Mouse (Mus musculus) megakaryocyte, adult 5-6 weeks (primary cell): ENCODE measurements around the gene Gm28308. TPM values are rescaled to one million over a fixed set of nuclear protein-coding genes. Genes with fewer than 3 reads are reported as not detected.

ENCODE experiments used
- ATAC-seq: 2 replicates; pipeline ENCODE4 v1.8.0; 2016; ENCODE audit warnings: mild to moderate bottlenecking, inconsistent platforms; ENCODE audit not compliant: poor library complexity, severe bottlenecking
- total RNA-seq, 2 experiments: library from RNA; stranded (forward) in 1 of 2; stranded (reverse) in 1 of 2; fragments of 153-499, 151-499 nt in 1 of 2; fragments of 221-1000, 200-1000 nt in 1 of 2; gene quantifications; 2 replicates each; pipeline versions ENCODE4 v1.2.3 to v1.2.4; 2015 to 2017

The Gm28308 gene
- total RNA-seq, 2 experiments from 2014 or later = not detected

DNA sequence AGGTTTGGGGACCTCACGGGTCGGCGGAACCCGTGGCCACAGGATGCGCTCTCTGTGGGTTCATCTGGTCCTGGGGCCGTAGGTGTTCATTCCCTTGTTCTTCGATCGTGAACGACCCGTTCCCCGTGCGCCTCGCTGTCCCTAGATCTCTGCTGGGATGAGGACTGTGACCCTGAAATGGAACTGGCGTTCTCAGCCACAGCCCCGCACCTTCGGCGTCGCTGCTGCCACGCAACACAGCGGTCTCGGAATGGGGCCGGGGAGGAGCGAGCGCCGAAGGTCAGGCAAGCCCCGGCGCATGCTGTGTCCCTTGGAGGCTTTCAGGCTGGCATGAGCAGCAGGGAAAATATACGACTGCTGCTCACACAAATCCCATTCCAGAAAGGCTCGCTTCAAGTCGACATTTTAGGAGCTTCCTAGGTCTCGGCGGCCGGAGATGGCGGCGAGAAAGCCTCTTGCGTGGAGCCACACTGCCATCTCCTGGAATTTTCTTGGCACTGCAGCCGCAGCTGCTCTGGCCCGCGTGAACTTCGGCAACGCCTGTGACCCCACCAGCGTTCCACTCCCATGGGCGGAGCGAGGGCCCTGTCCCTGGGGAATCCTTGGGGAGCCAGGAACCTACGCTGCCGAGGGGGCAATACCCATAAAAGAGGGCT, 8.3 kb upstream of the Gm28308 start, which contains the start of gene Hoxa7:
Hoxa7 (minus strand) TSS at position 518 of the 656 bp plus-strand sequence.
- ATAC-seq = peak; percentile 82

DNA sequence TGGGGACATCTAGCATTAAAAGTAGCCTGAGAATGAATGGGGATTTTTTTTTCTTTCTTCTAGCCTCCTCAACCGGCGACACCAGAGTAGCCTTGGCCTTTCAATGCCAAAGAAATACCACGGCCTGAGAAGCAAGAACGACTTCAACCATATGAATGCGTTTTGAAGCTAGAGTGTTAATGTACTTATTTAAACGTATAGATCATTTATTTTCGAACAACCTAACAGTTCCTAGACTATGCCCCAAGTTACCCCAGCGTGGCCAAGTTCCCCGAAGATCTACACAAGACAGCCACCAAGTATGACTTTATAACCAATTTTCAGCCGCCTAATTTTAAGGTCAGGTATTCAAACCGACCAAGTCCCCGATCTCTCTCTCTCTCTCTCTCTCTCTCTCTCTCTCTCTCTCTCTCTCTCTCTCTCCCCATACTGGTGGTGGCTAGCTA, 7.7 kb upstream of the Gm28308 start:
- no peak for ATAC-seq

DNA sequence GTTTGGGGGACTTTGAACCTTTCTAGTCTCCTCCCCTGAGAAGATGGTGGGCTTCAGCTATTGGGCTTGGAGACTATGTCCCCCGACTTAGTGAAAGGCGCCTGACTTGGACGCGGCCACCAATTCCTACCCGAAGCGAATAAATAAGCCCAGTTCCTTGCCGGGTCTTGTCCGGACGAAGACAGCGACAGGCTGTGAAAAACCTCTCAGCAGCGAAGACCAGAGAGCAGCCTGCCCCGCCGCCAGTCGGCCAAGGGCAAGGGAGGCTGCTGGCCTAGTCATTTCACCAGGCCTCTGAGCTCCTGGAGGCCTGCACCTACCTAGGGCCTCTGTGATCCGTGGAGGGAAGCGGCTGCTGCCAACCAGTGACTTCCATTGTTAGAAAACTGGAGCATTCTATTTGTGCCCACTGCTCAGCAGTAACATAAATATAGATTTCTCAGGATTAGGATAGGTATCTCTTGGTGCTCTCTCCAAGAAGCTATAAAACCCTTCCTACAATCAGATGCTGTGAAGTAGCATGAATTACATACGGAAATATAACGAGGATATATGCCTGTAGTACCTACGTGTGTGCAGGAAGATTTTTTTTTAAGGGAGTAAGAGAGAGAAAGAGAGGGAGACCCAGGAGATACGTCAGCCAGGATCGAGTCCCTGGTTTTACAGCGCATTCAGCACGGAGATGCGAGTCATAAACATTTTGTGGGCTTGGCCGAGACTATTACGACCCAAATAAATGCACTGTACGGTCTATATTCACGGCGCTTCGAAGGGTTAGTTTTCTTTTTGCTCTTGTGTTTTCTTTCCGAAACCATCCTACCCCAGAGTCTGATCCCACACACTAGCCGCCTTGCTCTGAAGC, 7.1 kb upstream of the Gm28308 start:
- no peak for ATAC-seq

DNA sequence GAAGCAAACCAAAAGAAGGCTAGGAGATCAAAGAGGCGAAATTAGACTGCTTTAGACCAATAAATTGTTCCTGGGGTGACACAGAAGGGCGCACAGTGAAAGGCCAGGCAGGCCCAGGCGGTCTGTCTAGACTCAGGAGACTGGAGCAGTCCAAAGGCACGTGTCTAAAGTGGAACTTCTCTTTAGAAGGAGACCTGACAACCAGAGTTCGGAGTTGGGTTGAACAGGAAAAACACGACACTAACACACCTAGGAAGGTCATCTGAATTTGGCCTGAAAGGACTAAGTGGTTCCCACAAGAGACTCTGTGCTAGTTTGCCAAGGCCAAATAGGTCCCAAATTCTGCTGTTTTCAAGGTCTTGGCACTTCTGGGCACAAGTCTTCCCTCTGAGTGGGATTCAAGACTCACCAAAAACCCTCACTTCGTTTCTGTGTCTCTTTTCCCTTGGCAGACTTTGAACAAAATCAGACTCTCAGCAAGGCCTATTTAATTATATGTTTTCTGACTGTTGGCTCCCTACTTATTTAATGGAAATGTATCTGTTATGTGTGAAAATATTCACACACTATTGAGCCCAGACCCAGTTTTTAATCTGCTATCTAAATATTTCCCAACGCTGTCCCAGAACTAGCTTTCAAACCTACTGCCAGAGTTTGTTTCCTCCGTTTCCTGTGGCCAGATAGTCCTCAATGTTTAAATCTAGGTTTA, 6.2 kb upstream of the Gm28308 start:
- ATAC-seq = no peak

DNA sequence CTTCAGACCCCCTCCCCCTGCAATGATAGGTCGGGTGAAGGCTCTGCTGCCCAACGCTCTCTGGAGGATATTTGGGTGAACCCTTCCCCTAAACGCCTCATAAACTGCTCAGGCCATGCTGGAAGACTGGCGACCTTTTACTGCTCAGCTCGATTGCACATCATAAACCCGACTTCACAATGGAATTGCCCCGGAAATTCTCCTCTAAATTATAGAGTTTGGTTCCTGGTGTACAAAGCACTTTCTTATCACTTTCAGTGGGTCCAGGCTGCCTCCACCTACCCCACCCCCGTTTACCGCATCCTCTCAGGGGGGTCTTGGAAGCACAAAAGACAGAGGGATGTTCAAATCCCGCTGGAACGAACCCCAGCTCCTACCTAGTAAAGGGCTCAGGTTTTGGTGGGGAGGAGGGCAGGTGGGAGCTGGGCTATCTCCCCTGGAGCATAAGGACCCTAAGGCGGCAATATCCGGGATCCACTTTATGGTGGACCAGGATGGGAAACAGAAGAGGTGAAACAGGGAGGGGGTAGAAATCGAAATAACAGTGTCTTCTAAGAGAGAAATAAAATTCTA, 5.6 kb upstream of the Gm28308 start:
- ATAC-seq = no peak

DNA sequence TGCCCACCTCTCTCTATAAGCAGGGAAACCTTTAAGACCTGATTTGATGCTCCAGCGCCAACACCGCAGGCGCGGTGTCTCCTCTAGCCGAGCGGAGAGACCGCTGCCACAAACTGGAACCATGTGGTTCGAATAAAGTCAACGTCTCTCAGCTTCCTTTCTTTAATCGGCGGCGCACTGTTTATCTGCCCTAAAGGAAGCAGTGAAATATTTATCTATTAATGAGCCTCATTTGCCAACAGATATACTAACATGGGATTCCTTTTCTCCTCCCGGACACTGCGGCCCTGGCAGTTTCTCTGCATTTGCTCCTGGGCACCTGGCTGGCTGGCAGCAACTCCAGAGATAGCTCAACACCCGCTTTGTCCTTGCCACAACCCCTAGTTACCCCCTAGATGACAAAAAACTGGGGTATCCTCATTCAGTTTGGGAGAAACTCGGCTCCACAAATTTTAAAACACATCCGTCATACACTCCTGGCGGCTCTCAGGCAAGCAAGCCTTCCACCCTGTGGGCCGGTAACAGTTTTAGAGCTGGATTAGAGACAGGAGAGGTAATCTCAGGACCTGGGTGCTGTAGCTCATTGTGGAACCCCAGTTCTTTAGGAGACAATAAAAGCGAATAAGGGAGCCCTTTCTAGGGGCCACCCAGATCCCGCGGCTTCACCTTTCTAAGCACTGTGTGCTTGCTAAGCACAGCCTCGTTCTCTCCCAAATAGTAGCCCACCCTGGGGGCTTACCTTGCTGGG, 4.9 kb upstream of the Gm28308 start:
- ATAC-seq = no peak

DNA sequence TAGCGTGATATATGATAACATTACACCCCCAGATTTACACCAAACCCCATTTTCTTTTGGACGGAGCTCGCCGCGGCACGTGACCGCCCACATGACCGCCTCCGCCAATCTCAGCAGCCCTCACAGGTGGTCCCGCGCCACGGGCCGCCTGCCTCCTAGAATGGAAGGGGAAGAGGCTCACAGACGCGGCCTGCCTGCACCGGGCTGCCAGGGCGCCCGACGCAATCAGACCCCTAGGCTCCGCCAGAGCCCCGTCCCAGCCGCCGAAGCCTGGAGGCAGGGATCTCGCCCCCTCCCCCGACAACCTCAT, 4.3 kb upstream of the Gm28308 start:
- peak; percentile 35 for ATAC-seq

DNA sequence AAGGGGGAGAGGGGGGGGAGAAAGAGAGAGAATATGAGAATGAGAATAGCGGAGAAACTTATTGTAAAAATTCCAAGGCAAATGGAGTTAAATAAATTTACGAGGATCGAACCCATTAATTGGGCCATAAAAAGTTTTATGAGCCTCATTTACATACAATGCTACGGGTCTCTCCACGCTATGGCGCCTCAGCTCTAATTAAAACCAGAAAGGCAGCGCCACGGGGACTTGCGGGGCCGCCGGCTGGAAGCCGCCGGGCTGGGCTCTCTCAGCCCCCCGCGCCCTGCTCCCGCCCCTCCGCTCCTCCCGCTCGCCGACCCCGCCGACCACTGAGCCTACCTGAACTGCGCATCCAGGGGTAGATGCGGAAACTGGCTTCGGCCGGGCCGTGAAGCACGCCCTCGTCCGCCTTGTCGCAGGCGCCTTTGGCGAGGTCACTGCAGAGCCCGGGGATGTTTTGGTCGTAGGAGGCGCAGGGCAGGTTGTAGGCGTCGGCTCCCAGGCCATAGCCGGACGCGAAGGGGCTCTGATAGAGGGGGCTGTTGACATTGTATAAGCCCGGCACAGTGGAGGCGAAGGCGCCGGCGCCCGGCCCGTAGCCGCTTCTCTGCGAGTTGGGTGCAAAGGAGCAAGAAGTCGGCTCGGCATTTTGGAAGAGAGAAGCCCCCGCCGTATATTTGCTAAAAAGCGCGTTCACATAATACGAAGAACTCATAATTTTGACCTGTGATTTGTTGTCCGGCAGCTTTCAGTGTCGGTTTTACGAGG, 3.7 kb upstream of the Gm28308 start:
- ATAC-seq = 0 out of 2 replicates have a peak, but pooled peaks have one; percentile 2

DNA sequence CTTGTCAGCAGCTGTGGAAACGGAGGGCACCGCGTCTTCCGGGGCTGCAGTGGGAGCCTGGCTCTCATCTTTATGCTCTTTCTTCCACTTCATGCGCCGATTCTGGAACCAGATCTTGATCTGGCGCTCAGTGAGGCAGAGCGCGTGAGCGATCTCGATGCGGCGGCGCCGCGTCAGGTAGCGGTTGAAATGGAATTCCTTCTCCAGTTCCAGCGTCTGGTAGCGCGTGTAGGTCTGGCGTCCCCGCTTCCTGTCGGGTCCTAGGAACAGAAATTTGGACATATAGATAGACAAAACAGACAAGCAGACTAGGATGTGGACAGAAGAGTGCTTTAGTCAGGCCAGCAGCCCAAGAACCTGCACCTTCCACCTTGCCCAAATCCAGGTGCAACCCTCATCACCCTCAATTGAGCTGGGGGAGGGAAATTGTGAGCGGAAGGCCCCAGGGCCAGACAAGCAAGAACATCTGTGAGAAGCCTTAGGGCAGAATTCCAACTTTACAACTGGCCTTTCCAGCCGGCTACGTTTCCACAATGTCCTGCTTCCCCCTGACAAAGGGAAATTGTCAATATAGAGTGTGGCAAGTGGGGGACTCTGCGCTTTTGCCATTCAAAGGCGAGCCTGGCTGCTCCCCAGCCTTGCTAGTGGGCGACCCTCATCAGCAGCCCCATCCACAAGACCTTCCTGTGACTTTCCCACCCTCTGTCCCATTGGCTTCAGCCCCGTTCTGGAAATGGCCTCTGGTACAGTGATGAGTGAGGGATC, 2.8 kb upstream of the Gm28308 start:
- no peak for ATAC-seq

DNA sequence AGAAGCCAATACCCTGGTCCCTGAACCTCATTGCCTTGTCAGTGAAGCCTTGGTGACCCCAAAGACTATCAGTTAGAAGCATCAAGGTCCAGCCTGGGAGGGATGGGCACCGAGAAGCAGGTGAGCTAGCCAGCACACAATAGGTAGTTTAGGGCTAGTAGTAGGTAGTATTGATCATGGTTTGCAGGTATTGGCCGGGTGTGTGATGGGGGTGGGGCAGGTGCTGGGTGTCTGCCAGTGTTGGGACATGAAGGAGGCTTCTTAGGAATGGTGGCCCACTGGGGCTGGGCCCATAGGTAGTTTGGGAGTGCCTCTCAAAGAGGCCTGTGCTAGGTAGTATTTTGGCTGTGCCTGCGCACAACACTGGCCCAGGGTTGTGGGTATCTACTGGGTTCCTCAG, 1.9 kb upstream of the Gm28308 start:
- ATAC-seq = no peak

DNA sequence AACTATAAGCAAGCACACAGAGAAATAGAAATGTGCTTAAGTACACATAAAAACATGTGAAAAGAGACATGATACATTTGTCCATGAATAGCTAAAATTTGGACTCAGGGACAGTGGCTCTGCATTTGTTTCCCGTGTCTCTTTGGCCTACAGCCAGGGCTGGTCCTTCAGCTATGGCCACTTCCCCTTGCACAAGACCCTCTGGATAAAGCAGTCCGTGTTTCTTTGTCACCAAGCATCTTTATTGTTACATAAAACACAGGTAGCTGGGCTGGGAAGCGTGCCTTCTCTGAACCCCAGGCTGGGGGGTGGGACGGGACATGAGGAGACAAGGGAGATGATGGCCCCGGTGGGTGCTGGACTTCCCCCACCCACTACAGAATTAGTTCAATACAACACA, 1.1 kb upstream of the Gm28308 start:
- ATAC-seq = no peak

DNA sequence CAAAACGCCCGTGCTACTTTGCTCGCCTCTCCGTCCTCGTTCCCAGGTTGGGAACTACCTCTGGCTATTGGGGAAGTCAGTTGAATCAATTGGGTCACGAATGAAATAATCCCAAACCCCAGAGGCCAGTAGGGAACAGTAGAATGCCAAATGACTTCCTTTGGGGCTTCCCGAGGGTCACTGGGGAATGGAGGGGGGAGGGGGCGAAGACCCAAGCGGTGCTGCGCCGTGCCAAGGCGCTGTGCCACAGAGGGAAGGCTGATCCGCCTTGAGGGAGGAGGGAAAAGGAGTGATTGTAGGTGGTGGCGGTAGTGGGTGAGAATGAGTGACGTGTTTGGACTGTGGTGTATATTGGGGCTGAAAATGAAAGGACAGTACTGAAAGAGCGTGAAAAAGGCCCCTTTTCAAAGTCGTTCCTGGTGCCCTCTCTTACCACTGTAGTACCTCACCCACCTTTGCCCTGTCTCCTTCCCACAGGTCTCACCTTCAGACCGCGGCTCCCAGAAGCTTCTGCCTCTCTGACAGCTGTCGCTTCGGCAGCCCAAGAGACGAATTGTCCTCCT, 502 bp downstream of the Gm28308 start:
- ATAC-seq = peak; percentile 27; the same call in 1 of the 2 replicates

DNA sequence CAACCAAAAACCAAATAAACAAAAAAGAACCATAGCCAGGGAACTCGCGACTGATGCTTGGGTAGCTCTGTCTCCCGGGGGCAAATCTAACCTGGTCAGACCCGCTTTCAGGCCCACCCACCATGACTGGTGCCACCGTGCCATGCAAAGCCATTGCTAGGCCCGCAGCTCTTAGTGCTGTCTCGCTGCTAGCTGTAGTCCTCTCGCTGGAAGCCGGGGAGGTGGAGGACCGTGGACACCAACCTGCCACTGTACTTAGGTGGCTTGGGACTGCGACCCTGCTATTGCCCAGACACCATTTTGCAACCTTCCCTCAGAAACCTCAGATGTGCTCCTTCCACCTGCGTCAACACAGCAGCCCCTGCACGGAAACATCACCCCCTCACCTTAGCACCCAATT, 1.2 kb downstream of the Gm28308 start:
- no peak for ATAC-seq

DNA sequence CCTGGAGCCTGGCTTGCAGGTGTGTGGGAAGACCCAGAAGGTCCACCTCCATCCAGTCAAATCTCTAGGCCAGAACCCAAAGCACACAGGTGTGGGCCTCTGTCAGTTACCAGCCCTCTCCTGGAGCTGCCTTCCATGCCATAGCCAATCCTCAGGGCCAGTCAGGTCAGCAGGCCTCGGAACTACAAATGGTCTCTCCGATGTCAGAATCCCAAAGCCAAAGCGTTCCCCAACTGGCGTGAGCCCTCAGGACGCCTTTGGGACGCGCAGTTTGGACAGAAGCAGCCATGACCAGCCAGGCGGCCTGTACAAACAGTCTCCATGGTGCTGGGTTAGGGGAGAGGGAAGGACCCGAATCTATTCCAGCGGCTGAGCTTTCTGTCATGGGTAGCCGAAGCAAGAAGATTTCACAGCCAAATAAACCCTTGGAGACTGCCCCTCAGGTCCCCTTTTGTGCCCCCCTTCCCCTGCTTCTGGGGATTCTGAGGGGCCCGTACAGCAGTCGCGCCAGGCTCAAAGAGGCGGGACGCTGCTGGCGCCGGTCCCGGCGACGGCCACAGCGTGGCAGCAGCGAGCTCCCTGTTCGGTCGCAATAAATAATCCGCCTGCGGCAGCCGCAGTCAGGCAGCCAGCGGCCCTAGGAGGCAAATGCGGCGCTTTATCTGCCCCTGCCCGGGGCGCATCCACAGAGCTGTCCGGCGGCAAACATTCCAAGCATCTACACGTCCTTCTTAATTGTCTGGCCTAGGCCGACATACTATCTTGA, 1.8 kb downstream of the Gm28308 start:
- ATAC-seq = peak; percentile 90

DNA sequence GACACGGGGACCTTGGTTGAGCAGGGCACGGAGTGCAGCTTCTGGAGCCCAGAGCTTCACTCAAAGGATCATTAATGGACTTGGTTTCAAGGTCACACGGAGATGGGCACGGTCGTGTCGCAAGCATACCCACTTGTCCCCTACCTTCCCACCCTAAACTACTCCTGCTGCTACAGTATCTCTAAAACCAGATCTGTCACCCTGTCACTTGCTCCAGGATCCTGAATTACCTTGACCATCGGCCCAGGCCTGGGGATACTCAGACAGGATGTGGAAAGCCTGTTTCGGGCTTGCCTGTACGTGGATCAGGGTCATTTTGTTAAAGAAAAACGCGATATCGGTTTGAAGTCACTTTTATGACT, 3.5 kb downstream of the Gm28308 start:
- no peak for ATAC-seq

DNA sequence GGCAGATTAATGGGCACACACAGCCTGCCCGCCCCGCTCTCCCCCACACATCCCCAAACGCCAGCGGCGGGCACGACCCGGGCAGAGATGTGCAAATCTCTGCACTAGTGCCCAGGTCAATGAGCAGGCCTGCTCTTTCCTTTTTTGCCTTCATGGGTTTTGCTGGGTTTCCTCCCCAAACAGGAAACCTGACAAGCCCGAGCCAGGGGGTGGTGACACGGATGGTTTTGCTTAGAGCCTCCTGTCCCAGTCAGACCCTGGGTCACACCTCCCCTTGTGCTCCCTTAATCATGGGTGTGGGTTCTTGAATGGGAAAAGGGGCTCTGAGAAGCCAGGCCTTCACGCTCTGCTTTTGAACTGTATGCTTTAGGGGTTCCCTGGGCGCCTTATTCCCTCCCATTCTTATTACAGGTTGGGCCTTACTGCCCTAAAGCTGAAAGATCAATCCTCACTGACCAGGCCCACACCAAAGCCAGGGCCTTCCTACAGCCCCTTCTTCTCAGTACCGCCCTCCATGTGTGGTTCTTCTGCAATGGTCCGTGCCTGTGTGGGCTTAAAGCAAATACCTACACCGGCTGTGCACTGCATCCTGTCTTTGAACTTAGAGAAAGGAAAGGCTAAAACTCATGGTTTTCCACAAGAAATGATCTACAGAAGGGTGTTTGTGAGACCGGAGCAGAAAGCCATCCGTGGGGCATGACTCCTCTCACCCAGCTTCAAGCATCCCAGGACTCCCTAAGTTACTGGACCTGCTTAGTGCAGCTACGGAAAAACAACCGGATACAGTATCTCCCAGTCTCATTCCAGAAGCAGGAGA, 4.1 kb downstream of the Gm28308 start:
- ATAC-seq = no peak
